Mouse (Mus musculus) heart, adult 18-20 months (tissue): ENCODE measurements around the gene Ccdc169. TPM values are rescaled to one million over a fixed set of nuclear protein-coding genes. Genes with fewer than 3 reads are reported as not detected.

Experiments used
- DNase-seq, 2 experiments: peaks; one replicate each; pipeline ENCODE4 v3.0.0; 2021 to 2022; ENCODE audit warnings: mixed read lengths in 1 of 2
- long read RNA-seq, 2 experiments: library from polyadenylated mRNA; stranded (forward); transcript quantifications; one replicate each; pipeline ENCODE4 v2.0.0; 2021
- total RNA-seq, 2 experiments: library from RNA; stranded (reverse); gene quantifications; 2 replicates each; pipeline ENCODE4 v1.2.3; 2021

Gene Ccdc169
- total RNA-seq = under 1 TPM in 1 of 2 experiments, not detected in 1; 0.13 TPM
- long read RNA-seq, experiment 1 = 0 reads
- long read RNA-seq, experiment 2 = 0 reads

- DNase-seq = no peak
Measured at GRCm38 (mm10) chr3:55137039-55137438, at the start of gene Ccdc169. Gene Ccdc169 (plus strand): TSS chr3:55137339.

- peak in 1 of 2 experiments; percentile 37 for DNase-seq
Measured at GRCm38 (mm10) chr3:55087360-55087759, 49.8 kb upstream of the Ccdc169 start.

GRCm38 (mm10) chr3:55088359-55088758, 48.8 kb upstream of the Ccdc169 start:
- no peak for DNase-seq

GRCm38 (mm10) chr3:55088843-55089242, 48.3 kb upstream of the Ccdc169 start:
- no peak for DNase-seq

GRCm38 (mm10) chr3:55089291-55089690, 47.8 kb upstream of the Ccdc169 start:
- DNase-seq = no peak

- no peak for DNase-seq
Measured at GRCm38 (mm10) chr3:55093161-55093560, 44.0 kb upstream of the Ccdc169 start.

GRCm38 (mm10) chr3:55095968-55096654, 41.0 kb upstream of the Ccdc169 start:
- peak; percentile 38 for DNase-seq

- DNase-seq = no peak
Measured at GRCm38 (mm10) chr3:55096655-55097005, 40.5 kb upstream of the Ccdc169 start.

- DNase-seq = peak in 1 of 2 experiments; percentile 30
Measured at GRCm38 (mm10) chr3:55097186-55097585, 40.0 kb upstream of the Ccdc169 start.

- no peak for DNase-seq
Measured at GRCm38 (mm10) chr3:55098014-55098413, 39.1 kb upstream of the Ccdc169 start.

GRCm38 (mm10) chr3:55098990-55099389, 38.1 kb upstream of the Ccdc169 start:
- no peak for DNase-seq

GRCm38 (mm10) chr3:55101092-55101491, 36.0 kb upstream of the Ccdc169 start:
- DNase-seq = no peak

- no peak for DNase-seq
Measured at GRCm38 (mm10) chr3:55105372-55106023, 31.6 kb upstream of the Ccdc169 start.

GRCm38 (mm10) chr3:55106051-55106450, 31.1 kb upstream of the Ccdc169 start:
- DNase-seq = no peak

- no peak for DNase-seq
Measured at GRCm38 (mm10) chr3:55109097-55109496, 28.0 kb upstream of the Ccdc169 start.

GRCm38 (mm10) chr3:55111935-55112709, 25.0 kb upstream of the Ccdc169 start, which contains the start of gene Spg20:
Gene Spg20 (plus strand): TSS chr3:55112108.
- DNase-seq = peak; percentile 96 to 97

GRCm38 (mm10) chr3:55112710-55113415, 24.3 kb upstream of the Ccdc169 start:
- peak; percentile 18 to 49 for DNase-seq

- peak; percentile 52 to 66 for DNase-seq
Measured at GRCm38 (mm10) chr3:55114313-55115065, 22.6 kb upstream of the Ccdc169 start.

- no peak for DNase-seq
Measured at GRCm38 (mm10) chr3:55115071-55115470, 22.1 kb upstream of the Ccdc169 start.

- peak; percentile 41 to 49 for DNase-seq
Measured at GRCm38 (mm10) chr3:55115989-55116388, 21.1 kb upstream of the Ccdc169 start.

GRCm38 (mm10) chr3:55119275-55119898, 17.8 kb upstream of the Ccdc169 start:
- DNase-seq = peak; percentile 62 to 67
